Mouse (Mus musculus): ENCODE measurements around the gene Tmed6. TPM values are rescaled to one million over a fixed set of nuclear protein-coding genes. Genes with fewer than 3 reads are reported as not detected.
A peak's percentile ranks its signal among the peaks of the same experiment; 100 is the strongest.
"Not testable (repeated sequence)": the region's sequence is repeated elsewhere in the genome, so short reads cannot be mapped to it uniquely, and the experiment has no call there.

Tmed6 gene
- polyA plus RNA-seq, 1 experiment from 2014 or later, result not detected

GRCm38 (mm10) chr8:107056973-107057369 is 8.5 kb downstream of the Tmed6 start:
- Histone ChIP-seq H3K36me3 (peaks cover 47% of the 10 kb centered on the region), H3K4me1 (peaks cover 20% of the 10 kb centered on the region), H3K4me3 (peak overlapping the region; percentile 95), H3K9me3 (no peaks in the 10 kb centered on the region), H3K4me2 (replicated peaks) (peak overlapping the region; percentile 94), H3K27ac (peak overlapping the region; percentile 26; the same call in 1 of the 2 replicates), H3K9ac (peak overlapping the region; percentile 73), H3K27me3 (no peaks in the 10 kb centered on the region)
- WGBS, result under 1% methylated on average over 33 of the region's 33 CpGs
- no peak; the same call in 1 of the 2 replicates for ATAC-seq (ENCODE audit: insufficient number of reproducible peaks, insufficient read depth, low FRiP score, low TSS enrichment)

GRCm38 (mm10) chr8:107056076-107056972 is 9.1 kb downstream of the Tmed6 start, which contains the start of the genes Cog8 and Nip7:
Cog8 (minus strand) TSS chr8:107056689.
Nip7 (plus strand) TSS chr8:107056877.
- Histone ChIP-seq H3K4me3 (peak within 1 kb of the TSS; percentile 95), H3K36me3 (peaks cover 54% of the 10 kb centered on the region), H3K4me2 (replicated peaks) (peak within 1 kb of the TSS; percentile 94), H3K4me1 (peaks cover 20% of the 10 kb centered on the region), H3K9me3 (no peaks in the 10 kb centered on the region), H3K9ac (peak within 1 kb of the TSS; percentile 82), H3K27ac (peak within 1 kb of the TSS; percentile 43), H3K27me3 (no peaks in the 10 kb centered on the region)
- peak; percentile 92 for ATAC-seq (ENCODE audit: insufficient number of reproducible peaks, insufficient read depth, low FRiP score, low TSS enrichment)
- under 1% methylated on average over 88 of the region's 88 CpGs for WGBS

- Histone ChIP-seq H3K27me3 (no peaks in the 10 kb centered on the region), H3K9ac (no peak overlapping the region), H3K36me3 (peaks cover 56% of the 10 kb centered on the region), H3K4me1 (peaks cover 20% of the 10 kb centered on the region), H3K9me3 (no peaks in the 10 kb centered on the region), H3K27ac (no peak overlapping the region), H3K4me2 (replicated peaks) (no peak overlapping the region), H3K4me3 (no peak overlapping the region)
- ATAC-seq (ENCODE audit: insufficient number of reproducible peaks, insufficient read depth, low FRiP score, low TSS enrichment), result no peak
- WGBS, result 95% methylated on average over 8 of the region's 8 CpGs
Observed at GRCm38 (mm10) chr8:107052046-107052445, 13.4 kb downstream of the Tmed6 start.

- Histone ChIP-seq H3K9ac (no peak overlapping the region), H3K27me3 (no peaks in the 10 kb centered on the region), H3K4me2 (replicated peaks) (peak overlapping the region; percentile 90; the same call in 1 of the 2 replicates), H3K27ac (no peak overlapping the region), H3K4me1 (peaks cover 8% of the 10 kb centered on the region), H3K36me3 (peaks cover 76% of the 10 kb centered on the region), H3K4me3 (no peak overlapping the region; the same call in 1 of the 2 replicates), H3K9me3 (no peaks in the 10 kb centered on the region)
- no peak for ATAC-seq (ENCODE audit: insufficient number of reproducible peaks, insufficient read depth, low FRiP score, low TSS enrichment)
- WGBS, result 94% methylated on average over 4 of the region's 4 CpGs
Observed at GRCm38 (mm10) chr8:107049480-107049879, 16.0 kb downstream of the Tmed6 start.

- Histone ChIP-seq H3K27me3 (no peaks in the 10 kb centered on the region), H3K27ac (peak within 1 kb of the TSS; percentile 94), H3K36me3 (peaks cover 76% of the 10 kb centered on the region), H3K4me1 (peaks cover 8% of the 10 kb centered on the region), H3K9me3 (no peaks in the 10 kb centered on the region), H3K9ac (peak within 1 kb of the TSS; percentile 77), H3K4me3 (peak within 1 kb of the TSS; percentile 66), H3K4me2 (replicated peaks) (peak within 1 kb of the TSS; percentile 90)
- ATAC-seq (ENCODE audit: insufficient number of reproducible peaks, insufficient read depth, low FRiP score, low TSS enrichment), result peak; percentile 83
- under 1% methylated on average over 87 of the region's 87 CpGs for WGBS
Observed at GRCm38 (mm10) chr8:107048061-107048941, 17.1 kb downstream of the Tmed6 start, which contains the start of gene Pdf. Pdf (minus strand) TSS chr8:107048614.

GRCm38 (mm10) chr8:107046976-107047375 is 18.5 kb downstream of the Tmed6 start:
- no peaks in the 10 kb centered on the region for H3K27me3 ChIP-seq
- H3K9me3 ChIP-seq, result no peaks in the 10 kb centered on the region
- H3K9ac ChIP-seq, result 0 out of 2 replicates have a peak overlapping the region, but pooled peaks have one; percentile 77
- no peak overlapping the region; the same call in 1 of the 2 replicates for H3K4me3 ChIP-seq
- H3K27ac ChIP-seq, result no peak overlapping the region
- ATAC-seq (ENCODE audit: insufficient number of reproducible peaks, insufficient read depth, low FRiP score, low TSS enrichment), result no peak
- H3K4me1 ChIP-seq, result peaks cover 8% of the 10 kb centered on the region
- 89% methylated on average over 5 of the region's 5 CpGs for WGBS
- peak overlapping the region; percentile 90; the same call in 1 of the 2 replicates for H3K4me2 ChIP-seq (replicated peaks)
- H3K36me3 ChIP-seq, result peaks cover 76% of the 10 kb centered on the region

GRCm38 (mm10) chr8:107045478-107045877 is 20.0 kb downstream of the Tmed6 start:
- Histone ChIP-seq H3K4me1 (peaks cover 8% of the 10 kb centered on the region), H3K4me2 (replicated peaks) (no peak overlapping the region), H3K4me3 (no peak overlapping the region), H3K9ac (no peak overlapping the region), H3K9me3 (no peaks in the 10 kb centered on the region), H3K36me3 (peaks cover 75% of the 10 kb centered on the region), H3K27me3 (no peaks in the 10 kb centered on the region), H3K27ac (no peak overlapping the region)
- ATAC-seq (ENCODE audit: insufficient number of reproducible peaks, insufficient read depth, low FRiP score, low TSS enrichment), result no peak
- 91% methylated on average over 6 of the region's 6 CpGs for WGBS

- no peak overlapping the region for H3K4me2 ChIP-seq (replicated peaks)
- H3K4me3 ChIP-seq, result no peak overlapping the region
- no peak for ATAC-seq (ENCODE audit: insufficient number of reproducible peaks, insufficient read depth, low FRiP score, low TSS enrichment)
- peaks cover 84% of the 10 kb centered on the region for H3K36me3 ChIP-seq
- no peak overlapping the region for H3K27ac ChIP-seq
- no peaks in the 10 kb centered on the region for H3K9me3 ChIP-seq
- 82% methylated on average over 7 of the region's 7 CpGs for WGBS
- no peak overlapping the region for H3K9ac ChIP-seq
- no peaks in the 10 kb centered on the region for H3K4me1 ChIP-seq
- no peaks in the 10 kb centered on the region for H3K27me3 ChIP-seq
Observed at GRCm38 (mm10) chr8:107040632-107041031, 24.8 kb downstream of the Tmed6 start.

- H3K9me3 ChIP-seq, result no peaks in the 10 kb centered on the region
- peaks cover 48% of the 10 kb centered on the region for H3K36me3 ChIP-seq
- WGBS, result 93% methylated on average over 8 of the region's 8 CpGs
- H3K9ac ChIP-seq, result no peak overlapping the region
- ATAC-seq (ENCODE audit: insufficient number of reproducible peaks, insufficient read depth, low FRiP score, low TSS enrichment), result no peak
- no peak overlapping the region for H3K4me2 ChIP-seq (replicated peaks)
- no peak overlapping the region for H3K27ac ChIP-seq
- no peaks in the 10 kb centered on the region for H3K27me3 ChIP-seq
- H3K4me1 ChIP-seq, result peaks cover 18% of the 10 kb centered on the region
- H3K4me3 ChIP-seq, result no peak overlapping the region
Observed at GRCm38 (mm10) chr8:107036626-107037025, 28.8 kb downstream of the Tmed6 start.

- Histone ChIP-seq H3K9ac (no peak overlapping the region), H3K27me3 (no peaks in the 10 kb centered on the region), H3K9me3 (no peaks in the 10 kb centered on the region), H3K36me3 (peaks cover 38% of the 10 kb centered on the region), H3K27ac (no peak overlapping the region), H3K4me2 (replicated peaks) (no peak overlapping the region), H3K4me3 (no peak overlapping the region), H3K4me1 (peaks cover 18% of the 10 kb centered on the region)
- WGBS, result 86% methylated on average over 3 of the region's 3 CpGs
- no peak for ATAC-seq (ENCODE audit: insufficient number of reproducible peaks, insufficient read depth, low FRiP score, low TSS enrichment)
Observed at GRCm38 (mm10) chr8:107035641-107036040, 29.8 kb downstream of the Tmed6 start.

GRCm38 (mm10) chr8:107033609-107034008 is 31.8 kb downstream of the Tmed6 start:
- not testable (repeated sequence) for H3K9ac ChIP-seq; H3K9me3 ChIP-seq; H3K27ac ChIP-seq; ATAC-seq (ENCODE audit: insufficient number of reproducible peaks, insufficient read depth, low FRiP score, low TSS enrichment); H3K4me3 ChIP-seq; H3K27me3 ChIP-seq; H3K4me2 ChIP-seq (replicated peaks)
- Histone ChIP-seq H3K4me1 (peaks cover 18% of the 10 kb centered on the region), H3K36me3 (peaks cover 19% of the 10 kb centered on the region)
- 95% methylated on average over 2 of the region's 2 CpGs for WGBS
